Mouse (Mus musculus): ENCODE measurements around the gene Ssxa1.
"Not testable (repeated sequence)": the region's sequence is repeated elsewhere in the genome, so short reads cannot be mapped to it uniquely, and the experiment has no call there.

Gene Ssxa1

GRCm38 (mm10) chrX:21115520-21115919 lies at the start of gene Ssxa1:
TSS of gene Ssxa1 (plus strand) at chrX:21115820.
- no peak for DNase-seq (ENCODE audit: low read depth, low spot score)

DNA sequence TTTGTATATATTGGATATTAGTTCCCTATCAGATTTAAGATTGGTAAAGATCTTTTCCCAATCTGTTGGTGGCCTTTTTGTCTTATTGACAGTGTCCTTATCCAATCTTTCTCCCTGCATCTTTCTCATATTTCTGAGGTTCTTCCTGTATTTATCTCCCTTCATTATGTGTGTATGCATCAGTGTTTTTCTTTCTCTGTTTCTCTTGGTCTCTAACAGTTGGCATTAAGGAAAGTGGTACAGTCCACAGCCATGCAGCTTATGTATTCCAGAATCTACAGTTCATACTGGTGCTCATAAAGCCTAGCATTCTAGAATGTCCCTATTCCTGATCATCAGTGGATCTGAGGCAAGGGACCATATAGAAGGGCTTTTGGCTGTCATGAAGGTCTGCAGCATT lies 47.5 kb upstream of the Ssxa1 start, which contains the start of gene Spaca5:
TSS of gene Spaca5 (plus strand) at position 301 of the 400 bp plus-strand sequence.
- no peak for DNase-seq (ENCODE audit: low read depth, low spot score)

- DNase-seq (ENCODE audit: low read depth, low spot score), result no peak
These were observed 27.0 kb upstream of the Ssxa1 start for GRCm38 (mm10) chrX:21088645-21088982.

DNA sequence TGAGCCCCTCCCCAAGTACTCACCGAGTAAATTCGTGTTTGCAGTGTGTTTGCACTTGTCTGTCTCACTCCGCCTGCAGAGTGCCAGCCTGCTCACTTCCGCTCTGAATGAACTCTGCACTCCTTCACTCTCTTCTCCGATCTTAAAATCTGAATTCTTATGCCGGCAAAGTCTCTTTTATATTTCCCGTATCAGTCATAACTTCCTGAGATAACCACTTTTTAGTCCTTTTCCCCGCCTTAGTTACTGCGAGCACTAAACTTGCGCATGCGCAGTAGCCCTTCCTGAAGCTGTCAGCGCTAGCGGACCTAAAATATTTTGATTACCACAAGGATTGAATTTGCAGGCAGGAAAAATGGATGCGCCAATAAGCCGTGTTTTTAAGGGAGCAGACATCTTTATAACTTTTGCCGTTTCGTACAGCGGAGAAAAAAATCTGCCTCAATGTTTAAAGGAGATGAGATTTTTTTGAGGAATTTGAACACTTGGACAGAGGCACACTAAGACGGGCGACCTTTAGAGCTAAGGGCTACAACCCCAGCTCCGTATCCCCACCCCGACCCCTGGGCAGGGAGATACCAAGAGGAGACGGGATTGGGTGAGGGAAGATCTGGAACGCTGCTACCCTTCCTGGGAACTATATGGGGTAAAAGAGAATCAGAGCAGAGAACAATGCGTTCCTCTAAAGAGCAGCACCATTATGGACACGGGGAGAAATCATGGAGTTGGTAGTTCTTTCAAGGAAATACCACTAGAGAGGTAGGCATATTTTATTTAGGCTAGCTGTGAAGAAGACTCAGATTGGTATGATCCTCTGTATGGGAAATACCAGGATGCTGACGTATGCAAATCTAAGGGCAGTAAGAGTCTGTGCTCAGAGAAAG lies 26.4 kb upstream of the Ssxa1 start, which contains the start of gene Zfp300:
TSS of gene Zfp300 (minus strand) at position 545 of the 884 bp plus-strand sequence.
- peak; percentile 92 for DNase-seq (ENCODE audit: low read depth, low spot score)

DNA sequence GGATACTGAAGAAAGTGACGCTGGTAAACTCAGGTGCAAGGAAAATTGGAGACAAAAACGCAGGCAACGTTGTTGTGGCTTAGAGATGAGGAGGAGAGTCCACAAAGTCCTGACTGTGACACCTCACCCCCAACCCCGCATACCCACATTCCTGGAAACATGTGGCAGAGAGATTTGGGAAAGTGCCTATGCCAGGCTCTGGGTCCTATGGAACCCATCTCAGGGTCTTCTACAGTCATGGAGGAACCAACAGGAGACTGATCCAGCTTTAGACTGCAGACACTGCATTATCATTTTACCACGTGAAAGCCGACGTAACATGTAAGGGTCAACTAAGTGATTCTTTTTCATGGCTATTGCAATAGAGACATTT lies 25.8 kb upstream of the Ssxa1 start:
- no peak for DNase-seq (ENCODE audit: low read depth, low spot score)

DNA sequence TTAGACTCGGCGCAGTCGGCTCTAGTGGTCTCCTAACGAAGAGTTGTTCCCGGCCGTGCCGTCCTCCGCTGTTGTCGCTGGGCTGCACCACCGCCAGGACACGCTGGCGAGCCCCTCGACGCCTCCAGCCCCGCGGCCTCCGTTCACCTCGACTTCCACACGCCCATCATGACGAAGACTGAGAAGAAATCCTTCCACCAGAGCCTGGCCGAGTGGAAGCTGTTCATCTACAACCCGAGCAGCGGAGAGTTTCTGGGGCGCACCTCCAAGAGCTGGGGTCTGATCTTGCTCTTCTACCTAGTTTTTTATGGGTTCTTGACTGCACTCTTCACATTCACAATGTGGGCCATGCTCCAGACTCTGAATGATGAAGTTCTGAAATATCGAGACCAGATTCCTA lies 31.1 kb downstream of the Ssxa1 start:
- not testable (repeated sequence) for DNase-seq (ENCODE audit: low read depth, low spot score)
